Mouse (Mus musculus): ENCODE measurements around the gene Dennd1b. TPM values are rescaled to one million over a fixed set of nuclear protein-coding genes. Genes with fewer than 3 reads are reported as not detected.

Gene Dennd1b
- total RNA-seq, 4 experiments from 2014 or later = 43.2 to 61.9 (median 57.9) TPM

DNA sequence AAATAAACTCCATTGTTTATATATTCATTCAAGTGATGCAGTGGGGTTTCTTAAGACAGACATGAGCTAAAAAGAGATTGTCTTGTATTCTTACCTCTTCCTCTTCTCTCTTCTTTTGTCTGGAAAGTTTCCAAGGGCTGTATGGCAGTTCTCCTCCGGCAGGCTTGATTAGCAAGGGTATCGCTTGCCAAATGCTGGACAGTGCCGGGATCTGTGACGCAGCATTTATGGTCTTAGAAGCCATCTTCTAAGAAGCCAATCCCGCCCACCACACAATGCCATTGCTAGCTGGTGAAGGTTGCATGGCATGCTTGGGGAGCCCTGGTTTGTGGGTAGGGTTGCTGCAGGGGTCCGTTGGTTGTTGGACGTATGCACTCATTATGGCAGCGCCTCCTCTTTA, 115.8 kb downstream of the Dennd1b start:
- DNase-seq (ENCODE audit: low spot score in 2 of 2) = no peak

DNA sequence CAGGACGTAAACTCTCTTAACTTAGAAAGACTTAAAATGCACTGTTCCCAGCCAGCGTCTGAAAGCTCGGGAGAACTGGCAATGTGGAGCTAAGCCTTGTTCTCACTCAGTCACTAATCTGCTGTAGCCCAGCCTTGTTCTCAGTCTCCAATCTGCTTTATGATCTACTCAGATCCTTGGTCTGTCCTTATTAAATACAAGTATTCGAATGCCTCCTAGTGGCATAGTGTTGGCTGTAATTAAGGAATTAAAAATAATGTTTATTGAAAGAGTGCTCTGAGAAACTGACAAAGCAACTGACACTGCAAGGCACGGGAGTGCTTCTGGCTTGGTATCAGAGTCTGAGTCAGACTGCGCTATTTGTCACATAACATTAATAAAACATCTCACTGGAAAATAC, 116.3 kb downstream of the Dennd1b start:
- DNase-seq (ENCODE audit: low spot score in 2 of 2) = no peak

DNA sequence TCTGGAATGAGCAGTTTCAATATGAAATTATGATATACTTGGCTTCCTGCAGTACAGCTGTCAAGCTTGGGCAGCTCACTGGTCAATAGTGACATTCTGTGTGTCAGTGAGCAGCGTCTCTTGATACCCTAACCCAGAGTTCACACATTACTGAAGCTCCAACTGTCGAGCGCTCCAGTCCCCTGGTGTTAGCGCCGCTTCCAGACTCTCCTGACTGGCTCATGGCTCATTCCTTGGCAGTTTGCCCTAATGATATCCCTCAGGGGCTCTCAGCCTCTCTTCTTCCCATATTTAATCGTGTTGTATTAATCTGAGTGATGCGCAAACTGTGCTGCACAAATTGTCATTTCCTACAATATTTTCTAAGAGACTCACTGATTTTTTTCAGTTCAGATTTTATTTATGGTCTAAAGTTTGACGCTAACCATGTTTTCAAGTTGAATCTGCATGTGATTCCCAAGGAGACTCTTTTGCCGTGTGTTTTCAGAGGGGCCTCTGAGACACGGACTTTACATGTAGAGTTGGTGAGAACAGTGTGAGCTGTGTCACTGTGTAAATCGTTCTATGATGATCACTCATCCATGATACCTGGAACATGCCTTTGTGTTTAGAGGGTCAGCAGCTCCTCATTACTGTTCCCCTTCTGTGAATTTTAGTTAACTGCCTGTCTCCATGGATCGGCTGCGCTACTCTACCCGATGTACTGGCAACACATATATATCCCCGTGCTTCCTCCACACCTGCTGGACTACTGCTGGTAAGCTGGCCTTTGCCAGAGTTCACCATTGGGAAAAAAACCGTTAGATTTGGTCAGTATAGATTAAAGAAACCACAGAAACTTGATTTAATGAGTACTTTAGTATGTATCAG, 117.5 kb downstream of the Dennd1b start:
- DNase-seq (ENCODE audit: low spot score in 2 of 2) = no peak

DNA sequence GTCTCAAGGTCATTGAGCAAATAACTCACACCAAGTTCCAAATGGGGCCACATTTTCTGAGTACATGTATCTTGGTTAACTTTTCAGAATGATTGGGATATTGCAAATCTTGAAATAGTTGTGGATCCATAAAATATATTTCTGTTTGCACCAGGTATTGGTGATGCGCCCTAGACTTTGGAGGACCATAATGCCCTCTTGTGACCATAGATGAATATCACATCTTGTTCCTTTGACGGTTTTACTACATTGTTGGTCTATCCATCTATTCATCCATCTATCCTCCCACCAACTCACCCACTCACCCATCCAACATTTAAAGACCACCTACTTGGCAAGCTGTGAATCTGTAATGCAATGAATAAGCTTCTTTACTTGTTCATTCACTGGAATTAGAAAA, 120.1 kb downstream of the Dennd1b start:
- DNase-seq (ENCODE audit: low spot score in 2 of 2) = no peak

DNA sequence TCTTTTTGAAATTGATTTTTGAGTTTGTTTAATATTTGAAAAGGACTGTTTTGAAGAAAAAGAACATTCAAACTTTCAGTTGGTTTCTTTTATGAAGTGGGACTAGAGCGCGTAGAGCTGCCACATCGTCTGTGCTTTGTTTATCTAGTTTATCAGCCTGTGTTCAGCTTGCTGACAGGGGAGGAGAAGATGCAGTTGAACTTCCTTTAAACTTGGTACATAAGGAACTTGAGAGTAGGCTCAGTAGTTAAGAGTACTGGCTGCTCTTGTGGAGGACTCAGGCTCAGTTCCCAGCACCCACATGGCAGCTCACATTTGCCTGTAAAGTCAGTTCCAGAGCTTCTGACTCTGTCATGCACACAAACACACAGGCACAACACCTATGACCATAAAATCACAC, 124.3 kb downstream of the Dennd1b start:
- no peak for DNase-seq (ENCODE audit: low spot score in 2 of 2)

DNA sequence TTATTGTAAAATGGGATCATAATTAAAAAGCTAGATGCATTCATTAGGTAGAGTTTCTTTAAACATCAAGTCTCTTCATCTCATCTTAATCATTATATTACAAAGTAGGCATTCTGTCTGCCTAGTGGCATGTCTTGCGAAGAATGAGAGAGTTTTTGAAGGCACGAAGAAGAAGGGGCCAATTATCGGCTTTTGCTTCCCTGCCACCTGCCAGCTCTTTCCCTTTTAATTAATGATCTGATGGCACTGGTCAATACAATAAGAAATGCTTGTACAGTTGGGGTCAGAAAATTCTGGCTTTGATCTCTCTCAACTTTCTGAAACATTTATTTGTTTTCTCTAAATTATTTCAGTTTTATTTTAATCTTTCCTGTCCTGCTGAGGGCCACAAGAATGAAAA, 127.5 kb downstream of the Dennd1b start:
- DNase-seq (ENCODE audit: low spot score in 2 of 2) = no peak

DNA sequence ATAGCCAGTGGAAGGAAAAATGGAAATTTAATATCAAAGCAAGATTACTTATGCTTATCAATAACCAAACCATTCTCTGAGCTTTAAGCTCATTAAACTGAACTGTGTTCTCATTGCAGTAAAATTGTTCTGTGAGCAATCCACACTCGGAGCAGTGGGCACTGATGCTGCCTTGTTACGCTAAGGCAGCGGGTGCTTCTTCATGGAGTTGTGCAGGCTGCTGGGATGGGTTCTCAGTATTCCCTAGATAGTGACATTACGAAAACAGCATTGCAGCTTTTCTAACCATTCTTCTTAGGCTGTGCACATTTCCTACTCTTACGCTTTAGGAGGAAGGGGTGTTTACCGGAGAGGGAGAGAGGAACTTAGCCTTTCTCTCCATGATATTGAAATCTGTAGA, 128.5 kb downstream of the Dennd1b start:
- no peak for DNase-seq (ENCODE audit: low spot score in 2 of 2)

DNA sequence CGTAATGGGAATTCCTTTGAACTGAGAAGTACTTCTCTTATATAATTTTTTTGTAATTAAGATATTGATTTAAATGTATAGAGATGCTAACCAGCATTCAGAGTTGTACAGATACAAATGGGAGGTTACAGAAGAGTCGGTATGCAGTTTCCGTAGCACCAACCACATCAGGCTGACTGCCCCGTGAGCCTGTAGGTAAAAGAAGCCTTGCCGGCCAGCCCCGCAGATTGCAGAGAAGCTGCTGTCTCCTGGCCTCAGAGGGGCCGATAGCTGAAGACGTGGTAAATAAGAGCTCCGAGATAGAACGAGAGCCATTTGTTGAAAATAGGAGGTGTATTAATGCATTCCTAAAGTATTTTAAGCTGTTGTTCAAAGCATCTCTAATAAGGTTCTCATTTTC, 128.9 kb downstream of the Dennd1b start:
- DNase-seq (ENCODE audit: low spot score in 2 of 2) = no peak

DNA sequence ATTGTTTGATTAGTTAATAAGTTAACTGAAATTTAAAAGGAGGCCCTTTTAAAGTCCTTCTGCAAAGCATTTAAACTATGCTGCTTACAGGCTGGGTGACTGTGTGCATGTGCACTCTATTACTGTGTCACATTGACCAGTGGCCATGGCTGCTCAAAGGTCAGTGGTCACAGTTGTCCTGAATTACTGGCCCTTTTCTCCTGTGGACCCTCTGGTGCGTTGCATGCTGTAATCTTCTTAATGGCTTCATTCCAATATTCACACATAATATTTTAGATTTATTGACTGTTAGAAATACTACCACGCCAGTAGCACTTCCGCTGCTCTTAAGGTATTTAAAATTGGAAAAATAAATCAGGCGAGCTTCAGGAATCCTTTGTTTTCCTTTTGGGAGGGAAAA, 129.5 kb downstream of the Dennd1b start:
- no peak for DNase-seq (ENCODE audit: low spot score in 2 of 2)

DNA sequence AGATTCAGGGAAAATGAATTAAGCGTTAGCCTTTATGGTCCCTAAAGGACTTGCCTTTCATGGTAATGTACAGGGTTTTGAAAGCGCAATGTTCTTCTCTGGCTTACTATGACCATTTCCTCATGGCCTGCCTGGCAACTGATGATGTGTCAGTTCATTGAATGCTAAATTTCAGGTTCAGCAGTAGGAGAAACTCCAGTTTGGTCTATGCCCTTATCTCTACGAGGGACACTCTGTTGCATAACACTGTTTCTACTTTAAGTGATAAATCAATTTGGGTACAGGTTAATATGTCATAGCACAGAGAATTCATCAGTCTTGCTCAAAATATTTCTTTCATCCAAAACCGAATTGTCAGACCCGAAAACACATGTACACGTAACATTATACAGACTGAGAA, 133.1 kb downstream of the Dennd1b start:
- DNase-seq (ENCODE audit: low spot score in 2 of 2) = no peak

DNA sequence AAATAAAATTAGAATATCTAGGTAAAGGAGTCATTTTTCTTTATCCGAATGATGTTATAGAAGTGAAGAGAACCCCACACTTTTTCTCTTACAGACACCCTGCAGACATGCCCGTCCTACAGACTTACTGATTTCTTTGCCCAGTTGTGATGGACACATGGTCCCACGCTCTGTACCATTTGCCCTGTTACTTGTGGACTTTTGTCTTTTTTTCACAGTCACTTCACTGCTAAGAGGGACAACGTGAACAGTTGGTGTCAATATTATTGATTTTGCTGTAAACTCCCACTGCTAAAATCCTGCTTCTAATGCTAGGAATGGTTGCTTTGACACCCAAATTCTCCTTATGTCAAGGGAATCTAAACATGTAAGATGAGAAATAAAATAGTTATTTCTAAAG, 134.9 kb downstream of the Dennd1b start:
- DNase-seq (ENCODE audit: low spot score in 2 of 2) = no peak

DNA sequence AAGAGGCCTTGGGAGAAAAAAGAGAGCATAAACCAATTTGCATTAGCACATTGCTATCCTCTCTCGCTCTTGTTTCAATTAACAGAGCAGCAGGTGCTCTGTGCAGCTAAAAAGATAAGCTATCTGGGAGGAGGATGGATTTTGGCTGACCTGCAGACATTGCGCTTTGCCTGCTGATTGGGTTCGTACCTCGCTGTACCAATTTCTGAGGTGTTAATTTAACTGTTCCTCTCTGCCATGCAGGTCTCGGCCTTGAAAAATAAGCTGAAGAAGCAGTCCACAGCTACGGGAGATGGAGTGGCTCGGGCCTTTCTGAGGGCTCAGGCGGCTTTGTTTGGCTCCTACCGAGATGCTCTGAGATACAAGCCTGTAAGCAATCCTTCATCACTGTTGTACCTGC, 138.5 kb downstream of the Dennd1b start:
- no peak for DNase-seq (ENCODE audit: low spot score in 2 of 2)

DNA sequence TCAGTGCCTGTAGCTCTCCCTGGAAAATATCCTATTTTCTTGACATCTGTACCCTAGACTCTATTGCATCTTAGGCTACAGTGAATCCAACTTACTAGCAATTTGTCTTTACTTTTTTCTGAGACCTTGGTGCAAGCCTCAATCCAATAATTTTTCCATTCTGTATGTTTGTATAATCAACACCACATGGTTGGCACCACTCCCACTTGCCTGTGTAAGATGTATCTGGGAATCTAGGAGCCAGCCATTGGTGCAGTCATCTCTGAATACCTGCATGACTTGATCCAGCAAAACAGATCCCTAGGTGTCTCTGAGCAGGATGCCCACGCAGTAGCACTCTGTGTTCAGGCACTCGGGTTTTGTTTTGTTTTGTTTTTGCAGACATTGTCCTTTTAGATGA, 145.0 kb downstream of the Dennd1b start:
- DNase-seq (ENCODE audit: low spot score in 2 of 2) = no peak

DNA sequence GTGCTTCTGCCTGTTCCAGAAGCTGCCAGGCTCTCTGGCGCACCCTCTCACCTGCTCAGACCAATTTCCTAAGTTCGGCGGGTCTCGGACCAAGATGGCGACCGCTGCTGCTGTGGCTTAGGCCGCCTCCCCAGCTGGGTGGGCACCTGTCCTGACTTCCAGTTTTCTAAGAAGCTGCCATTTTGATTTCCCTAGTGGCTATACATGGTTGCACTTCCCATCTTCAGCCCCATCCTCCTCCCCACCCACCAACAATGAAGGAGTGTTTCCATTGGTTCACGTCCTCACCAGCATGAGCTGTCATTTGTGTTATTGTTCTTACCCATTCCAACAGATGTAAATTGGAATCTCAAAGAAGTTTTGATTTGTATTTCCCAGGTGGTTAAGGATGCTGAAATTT, 159.4 kb downstream of the Dennd1b start:
- no peak for DNase-seq (ENCODE audit: low spot score in 2 of 2)

DNA sequence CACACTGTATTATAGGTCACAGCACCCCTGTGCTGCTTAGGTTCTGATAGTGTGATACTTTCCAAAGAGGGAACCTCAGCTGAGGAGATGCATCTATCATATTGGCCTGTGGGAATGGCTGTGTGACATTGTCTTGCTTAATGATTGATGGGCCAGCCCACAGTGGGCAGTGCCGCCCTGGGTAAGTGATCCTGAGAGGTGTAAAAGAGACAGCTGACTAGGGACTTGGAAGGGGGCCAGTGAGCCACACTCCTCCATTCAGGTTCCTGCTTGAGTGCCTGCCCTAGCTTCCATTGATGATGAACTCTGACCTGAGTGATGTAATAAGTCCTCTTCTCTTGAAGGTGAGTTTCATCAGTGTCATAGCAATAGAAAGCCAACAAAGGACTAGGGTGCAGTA, 176.4 kb downstream of the Dennd1b start:
- DNase-seq (ENCODE audit: low spot score in 2 of 2) = no peak

DNA sequence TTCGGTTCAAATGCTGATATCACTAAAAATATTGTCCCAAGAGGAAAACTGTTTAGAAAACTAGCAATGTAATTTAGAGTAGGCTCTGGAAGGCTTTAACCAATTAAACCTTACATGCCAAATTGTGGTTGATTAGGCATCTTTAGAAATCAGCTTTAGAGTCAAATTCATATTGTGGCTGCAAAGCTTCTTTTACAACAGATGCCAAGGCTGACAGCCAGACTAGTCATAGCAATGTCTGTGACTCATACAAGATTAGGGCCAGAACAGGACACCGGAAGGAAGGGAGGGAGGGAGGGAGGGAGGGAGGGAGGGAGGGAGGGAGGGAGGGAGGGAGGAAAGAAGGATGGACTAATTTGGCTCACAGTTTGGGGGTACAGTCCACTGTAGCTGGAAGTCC, 182.3 kb downstream of the Dennd1b start:
- no peak for DNase-seq (ENCODE audit: low spot score in 2 of 2)

DNA sequence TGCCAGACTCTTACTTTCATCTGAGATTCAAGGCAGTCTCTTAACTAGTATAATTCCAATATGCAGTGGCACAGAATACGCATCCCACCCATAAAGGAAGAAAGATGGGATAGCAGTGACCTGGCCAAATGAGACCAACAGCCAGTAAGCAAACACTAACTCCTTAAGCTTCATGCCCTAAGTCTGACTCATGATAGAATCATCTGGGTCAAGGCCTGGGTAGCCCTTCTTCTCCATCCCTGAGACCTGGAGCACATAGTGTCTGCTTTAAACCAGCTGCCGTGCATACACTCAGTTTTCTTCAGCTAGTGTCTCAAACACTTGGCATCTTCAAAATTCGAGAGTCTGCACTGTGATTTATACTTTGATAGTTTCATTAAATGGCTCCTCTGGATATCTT, 183.1 kb downstream of the Dennd1b start:
- DNase-seq (ENCODE audit: low spot score in 2 of 2) = no peak

DNA sequence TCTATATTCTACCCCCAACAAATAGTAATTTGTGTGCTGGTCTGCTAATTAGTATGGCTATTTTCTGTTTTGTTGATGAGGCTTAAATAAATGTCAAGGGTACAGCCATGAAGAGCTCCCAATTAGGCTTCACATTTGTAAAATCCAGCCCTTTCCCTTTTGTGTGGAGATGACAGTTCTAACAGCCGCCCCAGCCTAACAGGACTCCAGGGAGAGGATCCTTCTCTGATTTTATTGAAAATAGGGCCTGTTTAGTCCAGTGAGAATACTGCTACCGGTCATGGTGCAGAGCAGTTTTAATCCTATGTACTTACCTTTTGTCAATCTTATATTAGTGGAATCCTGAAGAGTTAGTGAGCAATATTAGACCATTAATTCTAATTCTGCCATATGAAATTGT, 189.8 kb downstream of the Dennd1b start:
- no peak for DNase-seq (ENCODE audit: low spot score in 2 of 2)

DNA sequence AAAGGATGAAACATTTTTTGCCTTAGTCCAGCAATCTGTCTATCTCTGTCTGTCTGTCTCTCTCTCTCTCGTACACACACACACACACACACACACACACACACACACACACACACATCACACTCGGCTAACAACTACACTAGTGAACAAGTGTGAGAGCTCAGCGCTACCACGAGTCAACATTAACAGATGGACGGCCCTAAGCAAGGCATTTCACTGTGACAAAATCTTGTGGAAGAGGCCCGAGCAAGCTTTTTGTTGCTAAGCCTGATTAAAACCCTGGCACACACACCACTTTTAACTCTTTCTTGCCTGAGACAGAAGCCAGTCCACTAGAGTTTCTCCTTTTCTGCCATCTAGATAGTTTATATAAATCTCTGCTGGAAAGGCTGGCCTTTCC, 190.3 kb downstream of the Dennd1b start:
- DNase-seq (ENCODE audit: low spot score in 2 of 2) = no peak

DNA sequence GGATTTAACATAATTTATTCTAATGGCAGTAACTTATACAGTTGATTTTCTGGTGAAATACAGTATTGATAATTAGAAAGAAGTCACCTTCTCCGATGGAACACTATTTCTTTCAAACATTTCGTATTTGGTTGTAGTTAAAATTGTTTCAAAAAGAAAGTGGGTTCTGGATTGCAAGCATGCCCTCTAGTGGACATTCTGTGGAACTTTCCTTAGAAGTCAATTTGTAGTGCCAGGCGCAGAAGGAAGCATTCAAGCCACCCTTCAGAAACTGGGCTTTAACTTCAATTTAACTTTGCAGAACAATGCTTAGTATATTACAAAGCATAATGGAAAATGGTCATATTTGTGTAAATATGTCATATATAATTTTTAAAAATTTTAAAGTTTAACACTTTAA, 193.2 kb downstream of the Dennd1b start:
- no peak for DNase-seq (ENCODE audit: low spot score in 2 of 2)

DNA sequence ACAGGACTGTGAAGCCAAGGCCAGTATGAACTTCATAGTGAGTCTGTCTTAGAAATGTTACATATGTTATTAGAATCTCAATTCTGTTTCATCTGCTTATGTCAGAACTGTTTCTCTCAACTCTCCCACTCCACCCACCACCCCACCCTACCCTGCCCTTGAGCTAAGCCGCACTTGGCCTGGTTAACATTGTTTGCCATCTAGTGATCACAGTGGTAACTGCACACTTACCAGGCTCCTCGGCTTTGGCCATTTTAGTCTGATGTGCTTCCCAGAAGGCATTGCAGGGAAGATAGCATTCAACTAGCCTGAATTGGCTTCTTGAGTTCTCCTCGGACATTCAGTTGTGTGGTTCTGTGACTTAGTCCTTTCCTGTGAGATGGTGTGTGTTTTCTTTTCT, 198.4 kb downstream of the Dennd1b start:
- no peak for DNase-seq (ENCODE audit: low spot score in 2 of 2)

DNA sequence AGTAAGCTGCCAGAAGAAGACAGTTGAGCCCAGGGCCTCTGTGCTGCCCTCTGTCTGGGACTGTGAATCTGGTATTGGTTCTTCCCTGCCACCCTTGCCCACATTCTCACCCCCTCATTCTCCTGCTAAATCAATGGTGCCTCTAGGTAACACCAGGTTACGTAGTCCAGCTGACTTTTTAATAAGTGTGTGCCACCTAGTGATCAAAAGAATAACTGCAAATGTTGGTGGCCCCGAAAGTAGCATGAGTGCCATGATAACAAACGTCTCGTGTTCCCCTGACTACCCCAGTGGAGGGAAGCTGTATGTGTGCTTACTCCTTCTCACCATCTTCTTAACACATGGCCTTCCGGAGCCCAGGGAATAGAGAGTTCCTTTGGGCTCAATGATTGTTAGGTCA, 199.6 kb downstream of the Dennd1b start:
- DNase-seq (ENCODE audit: low spot score in 2 of 2) = peak in 1 of 2 experiments; percentile 10

DNA sequence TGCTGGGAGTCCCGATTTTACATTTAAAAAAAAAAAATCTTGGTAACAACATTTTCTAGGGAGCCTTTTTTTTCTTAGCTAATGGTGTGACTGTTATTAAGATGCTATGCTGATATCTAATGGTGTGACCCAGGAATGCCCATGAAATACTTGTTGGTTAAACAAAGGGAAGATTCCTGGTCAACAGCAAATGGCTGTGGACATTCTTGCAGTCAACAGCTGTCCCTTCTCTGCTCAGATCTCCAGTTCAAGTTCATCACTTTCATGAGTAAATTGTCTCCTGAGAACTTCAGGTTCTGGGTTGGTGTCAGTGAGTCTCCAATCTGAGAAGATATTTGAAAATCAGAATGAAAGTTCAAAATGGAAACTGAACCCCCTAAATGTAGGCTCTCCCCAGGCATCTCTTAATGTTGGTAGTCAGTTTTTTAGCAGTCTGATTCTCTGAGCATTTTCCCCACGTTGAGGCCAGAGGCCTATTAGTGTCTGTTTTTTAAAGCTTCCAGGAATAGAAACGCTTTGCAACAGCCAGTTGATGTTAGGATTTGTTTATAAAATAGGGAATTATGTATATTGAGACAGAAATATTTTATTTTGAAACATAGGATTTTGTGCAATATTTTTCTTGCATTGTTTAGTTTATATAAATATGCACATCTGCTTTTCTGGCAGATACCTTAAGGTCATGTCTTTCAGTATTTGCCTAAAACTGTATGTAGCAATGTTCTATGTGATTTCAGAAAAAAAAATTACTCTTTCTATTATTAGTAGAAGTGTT, 211.0 kb downstream of the Dennd1b start:
- no peak for DNase-seq (ENCODE audit: low spot score in 2 of 2)
